Mouse (Mus musculus): ENCODE measurements around the gene Cd209f. TPM values are rescaled to one million over a fixed set of nuclear protein-coding genes. Genes with fewer than 3 reads are reported as not detected.
"Not testable (repeated sequence)": the region's sequence is repeated elsewhere in the genome, so short reads cannot be mapped to it uniquely, and the experiment has no call there.

Gene Cd209f
- total RNA-seq (2021), result under 1 TPM in 1 of 2 experiments, not detected in 1; 0.48 TPM

DNA sequence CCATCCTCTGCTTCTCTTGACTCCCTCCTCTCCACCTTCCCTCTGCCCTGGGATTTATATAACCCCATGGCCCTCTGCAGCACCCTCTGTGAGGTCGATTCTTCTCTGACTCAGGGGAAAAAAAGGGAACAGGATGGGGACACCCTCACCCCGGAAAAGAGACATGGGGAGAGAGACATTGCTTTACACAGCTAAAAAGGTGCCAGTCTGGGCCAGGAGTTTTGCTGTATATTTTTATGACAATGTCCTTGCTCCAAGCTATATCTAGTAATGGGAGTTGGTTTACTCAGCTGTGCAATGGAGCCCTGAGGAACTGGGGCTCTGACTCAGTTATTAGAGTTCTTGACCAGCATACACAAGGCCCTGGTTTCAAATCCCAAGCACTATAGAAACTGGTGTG, at the start of gene Cd209f:
TSS of gene Cd209f (minus strand) at position 101 of the 400 bp plus-strand sequence.
- DNase-seq (ENCODE audit: low spot score in 2 of 2); intact Hi-C loops (cut with DNase I): not testable (repeated sequence)

DNA sequence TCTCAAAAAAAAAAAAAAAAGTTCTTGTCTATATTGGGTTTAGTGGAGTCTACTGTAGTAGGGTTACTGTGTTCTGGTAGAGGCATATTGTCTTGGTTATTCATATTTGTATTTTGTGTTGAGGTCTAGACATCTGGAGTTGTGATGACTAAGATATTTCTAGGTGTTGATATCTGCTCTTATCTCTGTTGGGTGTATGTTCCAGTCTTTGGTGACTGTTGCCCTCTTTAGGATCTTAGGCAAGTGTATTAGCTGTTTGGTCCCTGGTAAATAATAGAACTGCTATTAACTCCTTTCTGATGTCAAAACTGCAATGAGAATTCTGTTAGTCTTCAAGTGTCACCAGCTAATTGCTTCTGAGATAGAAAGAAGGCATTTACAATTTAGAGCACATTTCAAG, 49.2 kb upstream of the Cd209f start:
- intact Hi-C loops (cut with DNase I), result no loop called here
- no peak for DNase-seq (ENCODE audit: low spot score in 2 of 2)

DNA sequence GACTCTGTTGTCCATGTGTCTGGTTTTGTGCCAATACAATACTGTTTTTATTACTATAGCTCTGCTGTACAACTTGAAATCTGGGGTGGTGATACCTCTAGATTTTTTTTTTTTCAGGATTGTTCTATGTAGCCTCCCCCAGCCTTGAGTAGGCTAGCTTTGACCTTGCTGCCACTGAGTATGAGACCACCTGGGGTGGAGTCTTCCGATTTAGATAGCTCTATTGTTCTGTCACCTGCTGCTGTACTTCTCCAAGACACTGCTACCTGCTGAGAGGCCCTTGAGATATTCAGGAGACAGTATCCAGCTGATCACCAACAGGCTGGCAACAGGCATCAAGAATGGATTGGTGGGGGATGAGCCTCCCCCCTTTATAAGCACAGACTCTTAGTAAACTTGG, 41.6 kb upstream of the Cd209f start:
- intact Hi-C loops (cut with DNase I), result no loop called here
- DNase-seq (ENCODE audit: low spot score in 2 of 2), result no peak

DNA sequence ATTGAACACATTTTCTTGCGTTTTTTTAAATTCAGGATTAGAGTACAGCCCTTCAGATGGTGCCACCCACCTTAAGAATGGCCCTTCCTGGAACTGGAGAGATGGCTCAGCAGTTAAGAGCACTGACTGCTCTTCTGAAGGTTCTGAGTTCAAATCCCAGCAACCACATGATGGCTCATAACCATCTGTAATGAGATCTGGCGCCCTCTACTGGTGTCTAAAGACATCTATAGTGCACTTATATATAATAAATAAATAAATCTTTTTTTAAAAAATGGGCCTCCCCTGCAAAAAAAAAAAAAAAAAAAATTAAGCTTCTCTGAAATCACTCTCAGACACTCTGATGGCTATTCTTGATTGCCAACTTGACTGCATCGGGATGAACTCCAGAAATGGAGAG, 36.1 kb upstream of the Cd209f start:
- intact Hi-C loops (cut with DNase I), result loop anchor here (5.0 kb wide), 2 partner anchors 231 to 446 kb away; no protein-coding TSS in a partner anchor
- no peak for DNase-seq (ENCODE audit: low spot score in 2 of 2)

DNA sequence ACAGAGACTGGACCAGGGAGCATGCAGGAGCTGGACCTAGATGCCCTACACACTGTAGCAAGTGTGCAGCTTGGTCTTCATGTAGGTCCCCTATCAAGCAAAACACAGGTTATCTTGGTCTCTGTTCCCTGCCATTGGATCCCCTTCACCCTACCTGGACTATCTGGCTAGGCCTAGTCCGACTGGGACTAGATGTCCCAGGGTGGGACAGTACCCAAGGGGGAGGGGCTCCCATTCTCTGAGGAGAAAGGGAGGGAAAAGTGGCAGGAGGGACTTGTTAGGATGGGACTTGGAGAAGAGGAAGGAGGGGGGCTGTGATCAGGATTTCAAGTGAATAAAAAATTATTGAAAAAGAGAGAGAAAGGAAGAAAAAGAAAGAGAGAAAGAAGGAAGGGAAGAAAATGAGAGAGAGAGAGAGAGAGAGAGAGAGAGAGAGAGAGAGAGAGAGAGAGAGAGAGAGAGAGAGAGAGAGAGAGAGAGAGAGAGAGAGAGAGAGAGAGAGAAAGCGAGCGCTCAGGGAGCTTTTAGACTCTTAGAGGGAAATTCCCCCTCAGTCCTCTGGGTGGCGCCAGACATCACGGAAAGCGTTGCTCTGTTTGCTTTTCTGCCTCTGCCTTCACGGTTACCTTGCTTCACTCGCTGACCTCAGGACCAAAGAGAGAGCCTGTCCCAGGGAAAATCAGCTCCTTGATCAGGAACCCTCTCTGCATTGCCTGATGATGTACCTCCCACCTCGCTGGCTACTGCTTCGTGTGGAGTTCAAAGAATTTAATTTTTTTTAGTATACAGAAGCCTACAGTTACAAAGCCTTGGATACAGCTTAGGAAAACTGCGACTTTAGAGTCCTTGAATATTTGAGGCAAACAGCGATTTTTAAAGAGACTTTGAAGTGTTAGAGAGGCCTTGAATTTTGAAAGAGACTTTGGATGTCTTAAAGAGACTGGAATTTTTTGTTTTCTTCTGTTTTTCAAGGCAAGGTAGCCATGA, 34.3 kb upstream of the Cd209f start:
- intact Hi-C loops (cut with DNase I), result loop anchor here (5.0 to 10.0 kb wide), 3 partner anchors 232 to 447 kb away; partner anchors contain the start of gene Clec4g
- DNase-seq (ENCODE audit: low spot score in 2 of 2), result peak; percentile 68 to 72

DNA sequence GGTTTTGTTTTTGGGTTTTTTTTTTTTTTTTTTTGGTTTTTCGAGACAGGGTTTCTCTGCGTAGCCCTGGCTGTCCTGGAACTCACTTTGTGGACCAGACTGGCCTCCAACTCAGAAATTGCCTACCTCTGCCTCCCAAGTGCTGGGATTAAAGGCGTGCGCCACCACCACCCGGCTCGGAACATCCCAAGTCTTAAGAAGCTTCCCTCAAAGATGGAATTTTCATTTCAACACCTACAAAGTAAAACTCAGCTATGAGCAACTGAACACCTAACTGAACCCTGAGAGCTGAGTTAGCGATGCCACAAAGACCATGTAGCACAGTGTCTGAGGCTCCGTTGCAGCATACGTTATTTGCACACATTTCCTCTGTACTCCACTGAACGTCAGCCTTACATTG, 28.2 kb upstream of the Cd209f start, which contains the start of gene Cd209g:
TSS of gene Cd209g (plus strand) at position 301 of the 400 bp plus-strand sequence.
- intact Hi-C loops (cut with DNase I), result loop anchor here (10.0 kb wide), 1 partner anchor 409 kb away; the partner anchor contains the start of gene Clec4g
- DNase-seq (ENCODE audit: low spot score in 2 of 2), result no peak

DNA sequence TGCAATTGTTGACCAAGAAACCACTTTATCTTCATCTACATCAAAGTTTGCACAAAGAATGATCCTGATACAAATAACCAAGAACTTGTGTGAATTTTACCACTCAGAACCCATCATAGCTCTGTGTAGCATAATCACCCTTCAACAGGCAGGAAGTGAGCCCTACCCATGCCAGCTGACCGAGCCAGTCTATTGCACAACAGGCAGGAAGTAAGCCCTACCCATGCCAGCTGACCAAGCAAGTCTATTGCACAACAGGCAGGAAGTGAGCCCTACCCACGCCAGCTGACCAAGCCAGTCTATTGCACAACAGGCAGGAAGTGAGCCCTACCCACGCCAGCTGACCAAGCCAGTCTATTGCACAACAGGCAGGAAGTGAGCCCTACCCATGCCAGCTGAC, 17.1 kb downstream of the Cd209f start:
- DNase-seq (ENCODE audit: low spot score in 2 of 2); intact Hi-C loops (cut with DNase I): not testable (repeated sequence)

DNA sequence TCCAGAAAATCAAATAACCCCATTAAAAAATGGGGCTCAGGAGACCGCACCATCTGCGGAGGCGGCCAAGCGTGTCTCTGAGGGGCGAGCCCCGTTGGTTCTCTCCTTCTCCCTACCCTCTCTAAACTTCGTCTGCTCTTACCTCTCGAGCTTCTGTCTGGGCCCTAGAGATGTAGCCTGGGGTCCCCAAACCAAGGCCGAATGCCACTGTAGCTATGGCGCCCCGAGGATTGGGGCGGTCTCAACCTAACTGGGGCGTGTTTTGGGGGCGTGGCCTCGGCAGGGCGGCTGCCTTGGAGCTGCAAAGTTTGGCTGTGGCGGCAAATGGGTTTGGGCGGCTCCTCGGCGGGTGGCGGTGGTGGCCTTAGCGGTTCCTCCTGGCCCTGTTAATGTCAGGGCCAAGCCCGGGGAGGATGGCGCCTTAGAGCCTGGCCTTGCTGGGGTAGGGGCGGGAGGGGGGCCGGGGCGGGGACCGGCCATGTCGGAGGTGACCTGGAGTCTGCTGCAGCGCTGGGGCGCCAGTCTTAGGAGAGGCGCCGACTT, 18.4 kb downstream of the Cd209f start:
- DNase-seq (ENCODE audit: low spot score in 2 of 2); intact Hi-C loops (cut with DNase I): not testable (repeated sequence)

Other genes with a start within 250 kb of the Cd209f start
- not detected for gene Cd209d, start 227.3 kb downstream of the Cd209f start, total RNA-seq (2021)
- gene Cd209b, start 179.0 kb downstream of the Cd209f start, total RNA-seq (2021), result under 1 TPM; 0.50 to 0.57 TPM
- under 1 TPM in 1 of 2 experiments, not detected in 1; 0.21 TPM for gene Cd209c, start 151.1 kb downstream of the Cd209f start, total RNA-seq (2021)
- not detected for gene Cd209g, start 28.3 kb upstream of the Cd209f start, total RNA-seq (2021)
- gene Evi5l, start 60.7 kb upstream of the Cd209f start, total RNA-seq (2021), result 100 to 1,000 TPM; 106 to 108 TPM
- gene Prr36, start 111.6 kb upstream of the Cd209f start, total RNA-seq (2021), result 10 to 100 TPM; 37.7 to 41.3 TPM
- gene Lrrc8e, start 121.0 kb upstream of the Cd209f start, total RNA-seq (2021), result not detected
- 10 to 100 TPM; 85.7 to 87.5 TPM for gene Map2k7, start 132.9 kb upstream of the Cd209f start, total RNA-seq (2021)
- under 1 TPM; 0.23 to 0.57 TPM for gene Gm49320, start 133.0 kb upstream of the Cd209f start, total RNA-seq (2021)
- gene Tgfbr3l, start 142.4 kb upstream of the Cd209f start, total RNA-seq (2021), result 1 to 10 TPM; 6.4 to 7.8 TPM
- 10 to 100 TPM; 32.4 to 33.2 TPM for gene Snapc2, start 147.2 kb upstream of the Cd209f start, total RNA-seq (2021)
- gene Ctxn1, start 153.4 kb upstream of the Cd209f start, total RNA-seq (2021), result 100 to 1,000 TPM; 607 to 649 TPM
- gene Timm44, start 170.1 kb upstream of the Cd209f start, total RNA-seq (2021), result 10 to 100 TPM; 60.4 to 66.8 TPM
- gene Ccl25, start 219.4 kb upstream of the Cd209f start, total RNA-seq (2021), result 10 to 100 TPM; 21.8 to 28.1 TPM
- gene Elavl1, start 219.6 kb upstream of the Cd209f start, total RNA-seq (2021), result 10 to 100 TPM; 72.2 to 76.6 TPM